Mouse (Mus musculus): ENCODE data around the gene Arid3b. TPM values are rescaled to one million over a fixed set of nuclear protein-coding genes. Genes with fewer than 3 reads are reported as not detected.
A peak's percentile ranks its signal among the peaks of the same experiment; 100 is the strongest.
"Not testable (repeated sequence)": the region's sequence is repeated elsewhere in the genome, so short reads cannot be mapped to it uniquely, and the experiment has no call there.

Gene Arid3b
- total RNA-seq (2022) = 1 to 10 TPM; 4.6 to 9.8 (median 8.4) TPM

GRCm38 (mm10) chr9:57836581-57837170 lies at the start of gene Arid3b:
Gene Arid3b, minus strand, starts transcription at chr9:57836793.
- DNase-seq = peak; percentile 92

GRCm38 (mm10) chr9:57883413-57883812 lies 46.8 kb upstream of the Arid3b start:
- DNase-seq = no peak

- not testable (repeated sequence) for DNase-seq
Observed at GRCm38 (mm10) chr9:57881781-57882180, 45.2 kb upstream of the Arid3b start.

- no peak for DNase-seq
Observed at GRCm38 (mm10) chr9:57880278-57880677, 43.7 kb upstream of the Arid3b start.

- no peak for DNase-seq
Observed at GRCm38 (mm10) chr9:57879213-57879612, 42.6 kb upstream of the Arid3b start.

GRCm38 (mm10) chr9:57874994-57875393 lies 38.4 kb upstream of the Arid3b start:
- no peak for DNase-seq

GRCm38 (mm10) chr9:57874134-57874533 lies 37.5 kb upstream of the Arid3b start:
- DNase-seq = peak; percentile 26

- no peak for DNase-seq
Observed at GRCm38 (mm10) chr9:57870273-57870816, 33.8 kb upstream of the Arid3b start.

- no peak for DNase-seq
Observed at GRCm38 (mm10) chr9:57868767-57869166, 32.2 kb upstream of the Arid3b start.

GRCm38 (mm10) chr9:57867880-57868279 lies 31.3 kb upstream of the Arid3b start:
- no peak for DNase-seq

- no peak for DNase-seq
Observed at GRCm38 (mm10) chr9:57867236-57867635, 30.6 kb upstream of the Arid3b start.

- no peak for DNase-seq
Observed at GRCm38 (mm10) chr9:57866530-57866929, 29.9 kb upstream of the Arid3b start.

- no peak for DNase-seq
Observed at GRCm38 (mm10) chr9:57864336-57864735, 27.7 kb upstream of the Arid3b start.

GRCm38 (mm10) chr9:57861951-57862471 lies 25.4 kb upstream of the Arid3b start:
- peak; percentile 54 for DNase-seq

- DNase-seq = no peak
Observed at GRCm38 (mm10) chr9:57856456-57856855, 19.9 kb upstream of the Arid3b start.

- no peak for DNase-seq
Observed at GRCm38 (mm10) chr9:57854280-57854679, 17.7 kb upstream of the Arid3b start.

- no peak for DNase-seq
Observed at GRCm38 (mm10) chr9:57839032-57839431, 2.4 kb upstream of the Arid3b start.

- no peak for DNase-seq
Observed at GRCm38 (mm10) chr9:57835841-57836514, 615 bp downstream of the Arid3b start.

- DNase-seq = no peak
Observed at GRCm38 (mm10) chr9:57834629-57835417, 1.8 kb downstream of the Arid3b start.

GRCm38 (mm10) chr9:57833762-57834471 lies 2.7 kb downstream of the Arid3b start:
- DNase-seq = no peak

GRCm38 (mm10) chr9:57831267-57832082 lies 5.1 kb downstream of the Arid3b start:
- DNase-seq = peak; percentile 95

Data from adrenal gland, adult 8-10 months (tissue).